Mouse (Mus musculus) stomach, embryonic 15.5 days (tissue): Measurements from ENCODE around the gene Sobp. TPM values are rescaled to one million over a fixed set of nuclear protein-coding genes. Genes with fewer than 3 reads are reported as not detected.

Experiments used
- ATAC-seq: fragments of 200-750 bp; cut with Nextera tagmentation; 2 replicates; pipeline ENCODE4 v1.8.0; 2017; ENCODE audit warnings: low read depth, moderate number of reproducible peaks, moderate TSS enrichment; ENCODE audit not compliant: insufficient read depth, low FRiP score
- H3K27ac ChIP-seq: fragments of 300-500 bp; sonication (generic); 2 replicates; pipeline ENCODE4 v1.5.1; 2015; ENCODE audit warnings: mild to moderate bottlenecking, inconsistent platforms
- H3K27me3 ChIP-seq: fragments of 300-500 bp; sonication (generic); replicated peaks from 2 replicates; pipeline ENCODE4 v1.6.1; 2015; ENCODE audit warnings: inconsistent platforms
- H3K36me3 ChIP-seq: fragments of 300-500 bp; sonication (generic); 2 replicates; pipeline ENCODE4 v1.6.1; 2015; ENCODE audit warnings: inconsistent platforms
- H3K4me1 ChIP-seq: fragments of 300-500 bp; sonication (generic); 2 replicates; pipeline ENCODE4 v1.6.1; 2015; ENCODE audit warnings: inconsistent platforms
- H3K4me2 ChIP-seq: fragments of 300-500 bp; sonication (generic); 2 replicates; pipeline ENCODE4 v1.6.1; 2015; ENCODE audit warnings: mild to moderate bottlenecking, inconsistent platforms
- H3K4me3 ChIP-seq: fragments of 300-500 bp; sonication (generic); replicated peaks from 2 replicates; pipeline ENCODE4 v1.5.1; 2015; ENCODE audit warnings: inconsistent platforms
- H3K9ac ChIP-seq: fragments of 300-500 bp; sonication (generic); 2 replicates; pipeline ENCODE4 v1.6.1; 2015; ENCODE audit warnings: inconsistent platforms
- H3K9me3 ChIP-seq: fragments of 300-500 bp; sonication (generic); 2 replicates; pipeline ENCODE4 v1.6.1; 2016; ENCODE audit warnings: inconsistent platforms
- WGBS: fragments of 180-500 bp; shearing (Covaris S2); methylation state at CpG from one replicate; pipeline ENCODE4 v1.1.7; 2015; 5-methylcytosine and 5-hydroxymethylcytosine counted together
- polyA plus RNA-seq: library from polyadenylated mRNA; unstranded; fragments of >200 nt; fragmentation: Nextera tagmentation; extraction: Ambion mirVana; gene quantifications from 2 replicates; pipeline ENCODE4 v1.2.1, GENCODE M21; 2015

The Sobp gene
- polyA plus RNA-seq, 1 experiment from 2014 or later, result 1.4 TPM

DNA sequence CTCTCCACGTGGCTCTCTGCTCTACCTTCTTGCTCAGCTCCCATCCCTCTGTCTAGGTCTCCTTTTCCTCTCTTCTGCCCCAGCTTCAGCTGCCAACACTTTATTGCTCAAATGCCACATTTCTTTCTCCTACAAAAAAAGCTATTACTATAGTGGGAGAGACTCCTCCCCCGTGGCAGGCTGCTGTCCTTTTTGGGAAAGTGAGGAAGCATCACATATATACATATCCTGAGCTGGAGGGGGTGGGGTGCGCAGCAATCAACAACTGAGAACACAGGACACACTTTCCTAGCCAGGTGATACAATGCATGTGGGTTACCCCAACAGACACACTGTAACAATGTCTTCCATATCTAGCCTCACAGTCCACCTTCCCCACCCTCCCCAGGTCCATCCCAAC lies 196.0 kb downstream of the Sobp start:
- no peak for ATAC-seq
- Histone ChIP-seq H3K36me3 (no peaks in the 10 kb centered on the region), H3K27ac (no peak overlapping the region), H3K4me3 (no peak overlapping the region), H3K9ac (no peak overlapping the region), H3K27me3 (no peaks in the 10 kb centered on the region), H3K4me2 (no peak overlapping the region), H3K4me1 (no peaks in the 10 kb centered on the region), H3K9me3 (no peaks in the 10 kb centered on the region)
- 64% methylated on average over 3 of the region's 3 CpGs for WGBS

DNA sequence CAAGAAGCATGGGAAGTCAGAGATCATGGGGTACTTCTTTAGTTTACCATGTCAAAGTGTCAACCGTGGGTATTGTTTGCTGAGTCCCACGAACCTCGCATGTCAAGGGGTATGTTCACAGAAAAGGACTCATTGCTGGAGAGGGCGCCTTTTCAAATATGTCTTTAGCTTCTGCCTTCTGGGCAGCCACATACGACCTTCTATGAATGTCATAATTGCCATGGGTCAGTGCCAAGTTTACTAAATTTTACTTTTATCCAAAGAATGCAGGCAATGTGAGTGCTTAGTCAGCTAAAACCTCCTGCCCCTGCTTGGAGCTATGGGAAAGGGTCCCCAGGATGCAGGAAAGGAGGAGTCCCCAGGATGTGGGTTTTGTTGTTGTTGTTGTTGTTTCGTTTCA lies 197.8 kb downstream of the Sobp start:
- 74% methylated on average over 6 of the region's 6 CpGs for WGBS
- Histone ChIP-seq H3K4me3 (no peak overlapping the region), H3K36me3 (no peaks in the 10 kb centered on the region), H3K9ac (no peak overlapping the region), H3K27me3 (no peaks in the 10 kb centered on the region), H3K4me1 (no peaks in the 10 kb centered on the region), H3K9me3 (no peaks in the 10 kb centered on the region), H3K4me2 (no peak overlapping the region), H3K27ac (no peak overlapping the region)
- no peak for ATAC-seq

GRCm38 (mm10) chr10:42973537-42973936 lies 200.8 kb downstream of the Sobp start:
- no peak for ATAC-seq
- Histone ChIP-seq H3K9me3 (no peaks in the 10 kb centered on the region), H3K36me3 (no peaks in the 10 kb centered on the region), H3K27me3 (no peaks in the 10 kb centered on the region), H3K27ac (no peak overlapping the region), H3K4me2 (no peak overlapping the region), H3K4me3 (no peak overlapping the region), H3K4me1 (no peaks in the 10 kb centered on the region), H3K9ac (no peak overlapping the region)
- WGBS, result 55% methylated on average over 4 of the region's 4 CpGs

DNA sequence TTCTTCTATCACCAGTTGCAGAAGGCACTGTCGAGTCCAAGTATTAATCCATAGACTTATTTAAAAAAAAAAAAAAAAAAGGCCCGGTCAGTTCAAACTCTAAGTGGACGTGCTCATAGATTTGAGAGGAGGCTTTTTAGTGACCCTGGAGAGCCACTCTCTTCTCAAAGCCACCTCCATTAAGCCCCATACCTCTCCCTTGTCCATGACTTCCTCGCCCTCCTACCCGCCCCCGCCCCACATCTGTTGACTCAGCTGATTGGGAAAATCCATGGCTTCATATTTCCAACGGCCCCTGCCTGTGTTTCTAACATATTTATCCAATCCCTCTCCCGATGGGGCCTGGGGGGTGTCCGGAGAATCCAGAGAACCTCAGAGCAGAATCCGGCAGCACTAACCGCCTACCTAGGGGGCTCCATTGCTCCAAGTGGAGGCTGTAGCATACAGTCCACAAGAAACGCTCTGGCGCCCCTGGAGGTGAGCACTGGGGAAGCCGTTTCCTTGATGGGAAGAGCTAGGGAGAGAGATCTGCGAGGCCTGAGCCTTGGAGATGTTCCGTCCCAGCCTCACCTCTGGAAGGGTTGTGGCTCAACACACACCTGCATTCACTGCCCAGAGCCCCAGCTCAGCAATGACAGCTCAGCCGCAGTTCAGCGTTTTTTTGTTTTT lies 201.7 kb downstream of the Sobp start:
- Histone ChIP-seq H3K4me3 (0 out of 2 replicates have a peak overlapping the region, but pooled peaks have one; percentile 11), H3K36me3 (no peaks in the 10 kb centered on the region), H3K9me3 (no peaks in the 10 kb centered on the region), H3K4me1 (no peaks in the 10 kb centered on the region), H3K27ac (no peak overlapping the region), H3K9ac (no peak overlapping the region), H3K27me3 (no peaks in the 10 kb centered on the region), H3K4me2 (peak overlapping the region; percentile 47)
- peak; percentile 80; the same call in 1 of the 2 replicates for ATAC-seq
- WGBS, result 24% methylated on average over 18 of the region's 18 CpGs

DNA sequence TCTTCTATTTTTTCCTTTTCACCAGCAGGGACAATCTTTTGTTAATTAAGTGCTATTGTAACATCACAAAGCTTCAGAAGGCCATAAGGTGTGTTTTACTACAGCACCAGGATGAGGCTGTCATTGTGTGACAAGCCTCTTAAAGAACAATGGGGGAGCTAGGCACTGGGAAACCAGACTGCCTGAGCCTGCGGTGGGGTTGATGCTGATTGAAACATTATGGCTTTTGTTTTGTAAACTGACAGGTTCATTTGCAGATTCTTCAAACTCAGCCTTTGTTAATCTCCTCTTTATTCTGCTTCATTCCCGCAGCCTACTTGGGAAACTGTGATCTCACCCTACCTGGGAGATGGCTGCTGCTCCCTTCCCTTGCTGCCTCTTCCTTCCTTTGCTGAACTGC lies 206.0 kb downstream of the Sobp start:
- Histone ChIP-seq H3K4me2 (no peak overlapping the region), H3K9ac (no peak overlapping the region), H3K9me3 (no peaks in the 10 kb centered on the region), H3K4me1 (no peaks in the 10 kb centered on the region), H3K4me3 (no peak overlapping the region), H3K36me3 (no peaks in the 10 kb centered on the region), H3K27ac (no peak overlapping the region), H3K27me3 (no peaks in the 10 kb centered on the region)
- WGBS, result 25% methylated on average over 2 of the region's 2 CpGs
- ATAC-seq, result no peak

DNA sequence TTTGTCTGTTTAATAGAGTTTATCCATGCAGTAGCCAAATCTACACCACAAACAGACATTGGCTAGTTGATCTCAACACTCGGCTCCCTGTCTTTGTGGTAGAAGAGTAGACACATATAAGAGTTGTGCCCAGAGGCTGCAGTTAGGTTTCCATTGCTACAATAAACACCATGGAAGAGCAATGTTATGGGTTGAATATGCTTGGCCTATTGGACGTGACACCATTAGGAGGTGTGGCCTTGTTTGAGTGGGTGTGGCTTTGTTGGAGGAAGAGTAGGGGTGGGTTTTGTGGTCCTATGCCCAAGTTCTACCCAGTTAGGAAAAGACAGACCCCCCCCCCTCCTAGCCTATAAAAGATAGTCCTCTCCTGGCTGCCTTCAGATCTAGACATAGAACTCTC lies 211.3 kb downstream of the Sobp start:
- no peaks in the 10 kb centered on the region for H3K36me3 ChIP-seq
- no peak for ATAC-seq
- no peak overlapping the region for H3K27ac ChIP-seq
- H3K9ac ChIP-seq, result no peak overlapping the region
- no peaks in the 10 kb centered on the region; the same call in 1 of the 2 replicates for H3K4me1 ChIP-seq
- H3K4me2 ChIP-seq, result no peak overlapping the region
- no peak overlapping the region for H3K4me3 ChIP-seq
- H3K27me3 ChIP-seq, result no peaks in the 10 kb centered on the region
- H3K9me3 ChIP-seq, result no peaks in the 10 kb centered on the region
- 91% methylated on average over 2 of the region's 2 CpGs for WGBS

DNA sequence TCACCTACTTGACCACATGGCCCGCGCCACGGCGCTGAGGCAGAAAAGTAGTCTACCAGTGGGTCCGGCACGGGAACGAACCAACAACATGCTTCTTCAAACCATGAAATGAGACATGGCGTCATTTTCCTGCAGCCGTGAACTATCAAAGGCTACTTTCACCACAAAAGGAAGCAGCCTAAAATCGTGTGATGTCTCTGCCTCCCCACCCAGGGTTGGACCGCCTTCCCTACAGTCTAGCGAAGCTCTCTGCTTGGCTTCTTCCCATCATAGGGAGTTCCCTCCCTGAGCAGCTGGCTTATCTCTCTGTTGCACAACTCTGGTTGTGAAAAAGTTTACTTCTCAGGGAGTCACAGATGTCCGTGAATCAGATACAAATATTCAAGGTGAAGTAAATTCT lies 211.7 kb downstream of the Sobp start:
- Histone ChIP-seq H3K36me3 (no peaks in the 10 kb centered on the region), H3K27ac (peak overlapping the region; percentile 23; the same call in 1 of the 2 replicates), H3K4me3 (no peak overlapping the region), H3K9ac (no peak overlapping the region), H3K4me2 (no peak overlapping the region), H3K9me3 (no peaks in the 10 kb centered on the region), H3K27me3 (no peaks in the 10 kb centered on the region), H3K4me1 (peaks cover 2% of the 10 kb centered on the region; the same call in 1 of the 2 replicates)
- ATAC-seq, result peak; percentile 20; the same call in 1 of the 2 replicates
- 72% methylated on average over 13 of the region's 13 CpGs for WGBS

DNA sequence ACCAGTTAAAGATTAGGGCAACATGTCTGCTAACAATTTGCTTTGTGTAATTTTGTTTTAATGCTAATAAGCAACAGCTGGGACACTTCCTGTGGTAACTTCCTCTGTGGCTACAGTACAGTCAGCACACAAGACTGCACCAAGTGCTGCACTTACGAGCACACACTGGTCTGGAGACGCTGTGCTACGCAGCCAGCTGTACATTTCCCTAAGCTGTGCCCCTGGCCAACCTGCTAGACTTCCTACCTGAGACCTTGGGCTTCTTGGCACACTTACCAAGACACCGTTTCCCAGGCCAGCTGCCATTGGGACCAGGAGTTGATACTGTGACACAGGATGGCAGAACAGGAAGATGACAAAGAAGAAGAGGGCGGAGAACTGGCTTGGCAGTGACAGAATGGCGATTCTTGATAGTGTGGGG lies 212.1 kb downstream of the Sobp start:
- no peak overlapping the region for H3K4me3 ChIP-seq
- 69% methylated on average over 6 of the region's 6 CpGs for WGBS
- H3K36me3 ChIP-seq, result no peaks in the 10 kb centered on the region
- H3K9me3 ChIP-seq, result no peaks in the 10 kb centered on the region
- H3K4me2 ChIP-seq, result no peak overlapping the region; the same call in 1 of the 2 replicates
- H3K4me1 ChIP-seq, result peaks cover 2% of the 10 kb centered on the region; the same call in 1 of the 2 replicates
- H3K9ac ChIP-seq, result no peak overlapping the region
- ATAC-seq, result 0 out of 2 replicates have a peak, but pooled peaks have one; percentile 47
- H3K27me3 ChIP-seq, result no peaks in the 10 kb centered on the region
- peak overlapping the region; percentile 48 for H3K27ac ChIP-seq

GRCm38 (mm10) chr10:42961771-42962170 lies 212.6 kb downstream of the Sobp start:
- no peak for ATAC-seq
- Histone ChIP-seq H3K36me3 (no peaks in the 10 kb centered on the region), H3K27ac (peak overlapping the region; percentile 48), H3K9me3 (no peaks in the 10 kb centered on the region), H3K4me1 (peaks cover 2% of the 10 kb centered on the region; the same call in 1 of the 2 replicates), H3K4me2 (no peak overlapping the region), H3K4me3 (no peak overlapping the region), H3K27me3 (0 out of 2 replicates have a peak, but pooled peaks cover 4% of the 10 kb centered on the region), H3K9ac (no peak overlapping the region)
- 64% methylated on average over 6 of the region's 6 CpGs for whole genome bisulfite sequencing

- Histone ChIP-seq H3K27ac (no peak overlapping the region), H3K4me1 (peaks cover 2% of the 10 kb centered on the region; the same call in 1 of the 2 replicates), H3K9me3 (no peaks in the 10 kb centered on the region), H3K4me2 (peak overlapping the region; percentile 59), H3K9ac (no peak overlapping the region), H3K36me3 (no peaks in the 10 kb centered on the region), H3K4me3 (peak overlapping the region; percentile 26; the same call in 1 of the 2 replicates), H3K27me3 (0 out of 2 replicates have a peak, but pooled peaks cover 7% of the 10 kb centered on the region)
- no peak for ATAC-seq
- 49% methylated on average over 4 of the region's 4 CpGs for WGBS
Observed at GRCm38 (mm10) chr10:42958686-42959085, 215.6 kb downstream of the Sobp start.

DNA sequence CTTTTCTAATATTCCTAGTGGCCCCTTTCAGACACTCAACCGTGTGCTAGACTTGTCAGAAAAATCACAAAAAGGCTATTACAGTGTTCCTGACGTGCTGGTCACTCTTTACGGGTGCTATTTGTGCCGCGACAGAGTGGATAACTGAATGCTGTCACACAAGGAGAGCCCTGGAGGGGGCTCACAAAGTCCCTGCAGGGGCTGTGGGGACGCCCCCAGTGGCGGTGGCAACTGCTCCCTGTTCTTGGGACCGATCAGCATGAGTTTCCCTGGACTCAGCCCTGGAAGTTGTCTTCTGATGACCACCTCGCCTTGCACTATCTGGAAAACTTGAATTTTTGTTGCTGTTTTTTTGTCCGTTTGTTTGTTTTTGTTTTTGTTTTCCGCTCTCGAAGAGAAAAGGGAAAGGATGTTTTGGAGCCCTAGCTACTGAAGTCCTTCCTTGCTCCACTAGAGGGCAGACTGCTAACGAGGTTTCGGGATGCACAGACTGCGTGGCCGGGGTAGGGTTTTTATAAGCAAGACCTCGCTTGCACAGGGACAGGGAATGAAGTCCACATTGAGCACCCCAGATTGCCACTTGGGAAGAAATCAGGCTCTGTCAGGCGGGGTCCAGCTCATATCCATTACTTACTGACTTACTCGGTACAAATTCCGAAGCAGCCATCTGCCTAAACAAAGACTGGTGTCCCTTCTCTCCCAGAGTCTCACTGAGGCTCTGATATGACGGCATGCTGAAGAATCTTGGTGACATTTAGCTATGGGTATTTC lies 216.3 kb downstream of the Sobp start:
- Histone ChIP-seq H3K4me1 (peaks cover 2% of the 10 kb centered on the region; the same call in 1 of the 2 replicates), H3K9me3 (no peaks in the 10 kb centered on the region), H3K36me3 (no peaks in the 10 kb centered on the region), H3K27me3 (0 out of 2 replicates have a peak, but pooled peaks cover 7% of the 10 kb centered on the region), H3K27ac (no peak overlapping the region; the same call in 1 of the 2 replicates), H3K4me2 (peak overlapping the region; percentile 59), H3K9ac (no peak overlapping the region), H3K4me3 (peak overlapping the region; percentile 26)
- peak; percentile 56 for ATAC-seq
- 6% methylated on average over 21 of the region's 21 CpGs for WGBS

- Histone ChIP-seq H3K4me3 (no peak overlapping the region), H3K9me3 (no peaks in the 10 kb centered on the region), H3K4me2 (no peak overlapping the region), H3K9ac (no peak overlapping the region), H3K27me3 (0 out of 2 replicates have a peak, but pooled peaks cover 7% of the 10 kb centered on the region), H3K36me3 (no peaks in the 10 kb centered on the region), H3K4me1 (peaks cover 11% of the 10 kb centered on the region), H3K27ac (no peak overlapping the region)
- ATAC-seq, result no peak
- WGBS, result 99% methylated on average over 3 of the region's 3 CpGs
Observed at GRCm38 (mm10) chr10:42955205-42955604, 219.1 kb downstream of the Sobp start.
